Mouse (Mus musculus): ENCODE results near the gene Nifk. TPM values are rescaled to one million over a fixed set of nuclear protein-coding genes. Genes with fewer than 3 reads are reported as not detected.

Gene Nifk
- polyA plus RNA-seq, 1 experiment: 56.5 TPM

DNA sequence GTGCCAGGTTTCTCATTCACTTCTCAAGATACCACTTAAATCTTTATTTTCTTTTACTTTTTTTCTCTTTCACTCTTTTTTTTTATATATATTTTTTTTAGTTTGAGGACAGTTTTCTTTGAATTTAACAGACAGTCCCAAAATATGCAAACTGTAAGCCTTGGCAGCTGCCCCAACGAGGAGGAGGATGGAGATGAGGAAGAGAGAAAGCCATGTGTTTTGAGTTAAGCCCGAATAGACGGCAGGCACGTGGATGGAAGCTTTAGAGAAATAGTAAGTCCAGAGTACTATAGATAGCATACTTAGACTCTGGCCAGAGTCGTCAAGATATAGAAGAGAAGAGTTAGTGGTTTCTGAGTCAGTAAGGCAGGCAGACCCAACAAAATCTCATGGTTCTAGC lies 56.1 kb downstream of the Nifk start:
- TF ChIP-seq CTCF (IDR thresholded peaks at IDR 0.05; ENCODE audit: borderline replicate concordance, insufficient read depth, low read length) (no peak), POLR2A (IDR thresholded peaks at IDR 0.05; ENCODE audit: low read depth, low read length) (no peak)
- Histone ChIP-seq H3K27ac (ENCODE audit: insufficient read depth, low read length) (no peak overlapping the region), H3K4me1 (ENCODE audit: control insufficient read depth, insufficient read depth, low read length) (no peaks in the 10 kb centered on the region), H3K4me3 (ENCODE audit: insufficient read depth, low read length) (no peak overlapping the region)

DNA sequence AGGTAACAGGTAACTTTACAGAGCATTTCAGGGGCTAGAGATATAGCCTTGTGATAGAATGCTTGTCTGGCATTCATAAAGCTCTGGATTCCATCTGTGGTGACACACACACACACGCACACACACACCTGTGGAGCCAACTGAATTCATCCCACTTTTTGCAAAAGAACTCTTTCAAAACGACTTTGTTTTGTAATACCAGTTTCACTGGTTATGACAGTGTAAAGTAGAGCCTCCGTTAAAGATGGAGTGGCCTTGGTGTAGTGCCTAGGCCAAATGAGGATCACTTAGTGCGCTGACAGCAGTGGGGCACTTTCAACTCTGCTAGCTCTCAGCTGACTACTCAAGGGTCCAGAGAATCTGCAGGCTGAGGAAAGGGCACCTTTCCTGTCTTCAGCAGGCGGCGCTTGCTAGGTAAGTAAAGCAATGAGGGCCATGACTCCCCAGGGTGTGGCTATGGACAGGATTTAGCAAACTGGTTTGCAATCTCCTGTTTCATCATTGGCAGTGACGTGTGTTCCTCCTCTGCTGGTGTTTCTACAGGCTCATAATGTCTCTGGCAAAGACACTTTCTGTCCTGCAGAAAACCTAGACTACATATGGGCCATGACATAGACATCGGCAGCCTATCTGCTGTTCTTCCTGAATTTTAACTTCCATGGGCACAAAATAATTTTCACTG lies 58.6 kb downstream of the Nifk start:
- no peak for TF ChIP-seq POLR2A (IDR thresholded peaks at IDR 0.05; ENCODE audit: low read depth, low read length)
- TF ChIP-seq CTCF (IDR thresholded peaks at IDR 0.05; ENCODE audit: borderline replicate concordance, insufficient read depth, low read length): no peak
- Histone ChIP-seq H3K27ac (ENCODE audit: insufficient read depth, low read length) (no peak overlapping the region), H3K4me1 (ENCODE audit: control insufficient read depth, insufficient read depth, low read length) (no peaks in the 10 kb centered on the region)

More for the DNA sequence above, 58.6 kb downstream of the Nifk start:
- no peak overlapping the region for H3K4me3 ChIP-seq (ENCODE audit: insufficient read depth, low read length)

Other genes starting within 250 kb of the Nifk start
- gene Gm29106, start 145.3 kb upstream of the Nifk start, polyA plus RNA-seq (2011; ENCODE audit: insufficient read length, low read depth, missing spikeins): not detected in 2 replicates
- 92.5 and 101 TPM in 2 replicates for gene Tsn, start 10.1 kb upstream of the Nifk start, polyA plus RNA-seq (2011; ENCODE audit: insufficient read length, low read depth, missing spikeins)
- gene Clasp1, start 67.2 kb downstream of the Nifk start, polyA plus RNA-seq (2011; ENCODE audit: insufficient read length, low read depth, missing spikeins): 80.3 and 86.3 TPM in 2 replicates

Measured in embryonic fibroblast, embryonic 13.5 days (primary cell).